Mouse (Mus musculus): Measurements from ENCODE around the gene Opcml.

The Opcml gene

GRCm38 (mm10) chr9:28261078-28261753 lies 470.6 kb downstream of the Opcml start:
- DNase-seq = peak; percentile 77 to 87

GRCm38 (mm10) chr9:28262021-28262420 lies 471.4 kb downstream of the Opcml start:
- no peak for DNase-seq

- peak; percentile 10 to 17 for DNase-seq
Observed at GRCm38 (mm10) chr9:28262896-28263295, 472.3 kb downstream of the Opcml start.

- no peak for DNase-seq
Observed at GRCm38 (mm10) chr9:28264761-28265160, 474.2 kb downstream of the Opcml start.

GRCm38 (mm10) chr9:28273816-28274215 lies 483.2 kb downstream of the Opcml start:
- DNase-seq = no peak

GRCm38 (mm10) chr9:28278555-28278954 lies 488.0 kb downstream of the Opcml start:
- DNase-seq = no peak

- no peak for DNase-seq
Observed at GRCm38 (mm10) chr9:28281025-28281424, 490.4 kb downstream of the Opcml start.

GRCm38 (mm10) chr9:28281571-28281970 lies 491.0 kb downstream of the Opcml start:
- DNase-seq = no peak

- DNase-seq = no peak
Observed at GRCm38 (mm10) chr9:28285016-28285415, 494.4 kb downstream of the Opcml start.

- no peak for DNase-seq
Observed at GRCm38 (mm10) chr9:28286384-28286783, 495.8 kb downstream of the Opcml start.

- DNase-seq = no peak
Observed at GRCm38 (mm10) chr9:28287485-28287884, 496.9 kb downstream of the Opcml start.

- DNase-seq = peak; percentile 37 to 43
Observed at GRCm38 (mm10) chr9:28289696-28290330, 499.2 kb downstream of the Opcml start.

GRCm38 (mm10) chr9:28303659-28304058 lies 513.1 kb downstream of the Opcml start:
- DNase-seq = no peak

- DNase-seq = no peak
Observed at GRCm38 (mm10) chr9:28306364-28307121, 516.0 kb downstream of the Opcml start.

GRCm38 (mm10) chr9:28307122-28307430 lies 516.5 kb downstream of the Opcml start:
- no peak for DNase-seq

GRCm38 (mm10) chr9:28307481-28308050 lies 517.0 kb downstream of the Opcml start:
- no peak for DNase-seq

- DNase-seq = no peak
Observed at GRCm38 (mm10) chr9:28317881-28318280, 527.3 kb downstream of the Opcml start.

GRCm38 (mm10) chr9:28319021-28319755 lies 528.6 kb downstream of the Opcml start:
- DNase-seq = no peak

GRCm38 (mm10) chr9:28319802-28320201 lies 529.2 kb downstream of the Opcml start:
- DNase-seq = no peak

- DNase-seq = no peak
Observed at GRCm38 (mm10) chr9:28327985-28328384, 537.4 kb downstream of the Opcml start.

- no peak for DNase-seq
Observed at GRCm38 (mm10) chr9:28328434-28328833, 537.9 kb downstream of the Opcml start.

- DNase-seq = no peak
Observed at GRCm38 (mm10) chr9:28329477-28329876, 538.9 kb downstream of the Opcml start.
